Mouse (Mus musculus): ENCODE data around the gene Rdh16. TPM values are rescaled to one million over a fixed set of nuclear protein-coding genes. Genes with fewer than 3 reads are reported as not detected.
"Not testable (repeated sequence)": the region's sequence is repeated elsewhere in the genome, so short reads cannot be mapped to it uniquely, and the experiment has no call there.

The Rdh16 gene
- total RNA-seq (2021) = not detected
- long read RNA-seq, experiment 1 = 0 reads
- long read RNA-seq, experiment 2 = 0 reads

GRCm38 (mm10) chr10:127800891-127801290 is at the start of gene Rdh16:
TSS of gene Rdh16 (plus strand) at chr10:127801152.
- DNase-seq = no peak
- intact Hi-C loops (cut with DNase I; ENCODE audit: low total_unique reads) = no loop called here

- intact Hi-C loops (cut with DNase I; ENCODE audit: low total_unique reads) = no loop called here
These were observed 49.4 kb upstream of the Rdh16 start, which contains the start of gene Gpr182 for GRCm38 (mm10) chr10:127751548-127751947. TSS of gene Gpr182 (minus strand) at chr10:127751732.

GRCm38 (mm10) chr10:127754566-127755166 is 46.3 kb upstream of the Rdh16 start:
- intact Hi-C loops (cut with DNase I; ENCODE audit: low total_unique reads) = no loop called here
- DNase-seq = no peak

More at GRCm38 (mm10) chr10:127751548-127751947, 49.4 kb upstream of the Rdh16 start, which contains the start of gene Gpr182:
- DNase-seq = no peak

GRCm38 (mm10) chr10:127755246-127755645 is 45.7 kb upstream of the Rdh16 start:
- intact Hi-C loops (cut with DNase I; ENCODE audit: low total_unique reads) = no loop called here
- DNase-seq = no peak

- intact Hi-C loops (cut with DNase I; ENCODE audit: low total_unique reads) = no loop called here
These were observed 45.0 kb upstream of the Rdh16 start for GRCm38 (mm10) chr10:127755770-127756468.

GRCm38 (mm10) chr10:127759181-127760110 is 41.5 kb upstream of the Rdh16 start, which contains the start of the genes Rdh1 and Rdh16f1:
TSS of gene Rdh1 (plus strand) at chr10:127759721.
TSS of gene Rdh16f1 (plus strand) at chr10:127759787.
- DNase-seq = no peak
- intact Hi-C loops (cut with DNase I; ENCODE audit: low total_unique reads) = no loop called here

More at GRCm38 (mm10) chr10:127755770-127756468, 45.0 kb upstream of the Rdh16 start:
- no peak for DNase-seq

GRCm38 (mm10) chr10:127762926-127763325 is 38.0 kb upstream of the Rdh16 start:
- intact Hi-C loops (cut with DNase I; ENCODE audit: low total_unique reads); DNase-seq: not testable (repeated sequence)

GRCm38 (mm10) chr10:127763914-127764680 is 36.9 kb upstream of the Rdh16 start:
- intact Hi-C loops (cut with DNase I; ENCODE audit: low total_unique reads) = no loop called here
- no peak for DNase-seq

- intact Hi-C loops (cut with DNase I; ENCODE audit: low total_unique reads) = no loop called here
- no peak for DNase-seq
These were observed 34.4 kb upstream of the Rdh16 start for GRCm38 (mm10) chr10:127766564-127766963.

GRCm38 (mm10) chr10:127776011-127776410 is 24.9 kb upstream of the Rdh16 start, which contains the start of gene Rdh9:
TSS of gene Rdh9 (plus strand) at chr10:127776386.
- DNase-seq = no peak
- intact Hi-C loops (cut with DNase I; ENCODE audit: low total_unique reads) = no loop called here

- DNase-seq; intact Hi-C loops (cut with DNase I; ENCODE audit: low total_unique reads): not testable (repeated sequence)
These were observed 18.6 kb upstream of the Rdh16 start for GRCm38 (mm10) chr10:127782321-127782720.

GRCm38 (mm10) chr10:127785411-127785810 is 15.5 kb upstream of the Rdh16 start:
- intact Hi-C loops (cut with DNase I; ENCODE audit: low total_unique reads); DNase-seq: not testable (repeated sequence)

- intact Hi-C loops (cut with DNase I; ENCODE audit: low total_unique reads) = no loop called here
- DNase-seq = no peak
These were observed 1.7 kb upstream of the Rdh16 start for GRCm38 (mm10) chr10:127799295-127799694.

GRCm38 (mm10) chr10:127801612-127802011 is 660 bp downstream of the Rdh16 start:
- intact Hi-C loops (cut with DNase I; ENCODE audit: low total_unique reads) = no loop called here
- DNase-seq = no peak

GRCm38 (mm10) chr10:127802236-127802635 is 1.3 kb downstream of the Rdh16 start:
- intact Hi-C loops (cut with DNase I; ENCODE audit: low total_unique reads) = no loop called here
- no peak for DNase-seq

- intact Hi-C loops (cut with DNase I; ENCODE audit: low total_unique reads) = no loop called here
- DNase-seq = no peak
These were observed 3.5 kb downstream of the Rdh16 start for GRCm38 (mm10) chr10:127804416-127804815.

GRCm38 (mm10) chr10:127815888-127816287 is 14.9 kb downstream of the Rdh16 start:
- intact Hi-C loops (cut with DNase I; ENCODE audit: low total_unique reads) = no loop called here
- no peak for DNase-seq

GRCm38 (mm10) chr10:127817268-127817910 is 16.4 kb downstream of the Rdh16 start:
- DNase-seq; intact Hi-C loops (cut with DNase I; ENCODE audit: low total_unique reads): not testable (repeated sequence)
